Mouse (Mus musculus) lung, embryonic 14.5 days (tissue): ENCODE data around the gene Smc5. TPM values are rescaled to one million over a fixed set of nuclear protein-coding genes. Genes with fewer than 3 reads are reported as not detected.

Source experiments
- ATAC-seq: fragments of 200-750 bp; cut with Nextera tagmentation; 2 replicates; pipeline ENCODE4 v1.8.0; 2017; ENCODE audit warnings: mild to moderate bottlenecking, moderate TSS enrichment, moderate library complexity; ENCODE audit not compliant: insufficient read depth
- DNase-seq: peaks from one replicate; pipeline ENCODE4 v3.0.0-alpha.2; 2015
- H3K27ac ChIP-seq: fragments of 300-500 bp; sonication (generic); 2 replicates; pipeline ENCODE4 v1.5.1; 2014; ENCODE audit warnings: low read depth, mild to moderate bottlenecking, moderate library complexity
- H3K27me3 ChIP-seq: fragments of 300-500 bp; sonication (generic); 2 replicates; pipeline ENCODE4 v1.6.1; 2014; ENCODE audit warnings: low read length, control low read depth; ENCODE audit not compliant: insufficient read depth
- H3K36me3 ChIP-seq: fragments of 300-500 bp; sonication (generic); 2 replicates; pipeline ENCODE4 v1.6.1; 2014; ENCODE audit warnings: control low read depth; ENCODE audit not compliant: insufficient read depth
- H3K4me1 ChIP-seq: fragments of 300-500 bp; sonication (generic); 2 replicates; pipeline ENCODE4 v1.6.1; 2014; ENCODE audit warnings: antibody characterized with exemption, control low read depth; ENCODE audit not compliant: insufficient read depth
- H3K4me2 ChIP-seq: fragments of 300-500 bp; sonication (generic); 2 replicates; pipeline ENCODE4 v1.6.1; 2014; ENCODE audit warnings: mild to moderate bottlenecking
- H3K4me3 ChIP-seq: fragments of 300-500 bp; sonication (generic); 2 replicates; pipeline ENCODE4 v1.5.1; 2014; ENCODE audit warnings: low read depth, low read length
- H3K9ac ChIP-seq: fragments of 300-500 bp; sonication (generic); 2 replicates; pipeline ENCODE4 v1.6.1; 2014
- H3K9me3 ChIP-seq: fragments of 300-500 bp; sonication (generic); 2 replicates; pipeline ENCODE4 v1.6.1; 2016; ENCODE audit warnings: low read depth, low read length, control low read depth
- CTCF ChIP-seq: IDR thresholded peaks from 2 replicates; pipeline ENCODE4 v1.5.1; 2016; ENCODE audit warnings: antibody characterized with exemption, low read depth
- WGBS: fragments of 180-500 bp; shearing (Covaris S2); extraction: QIAGEN DNeasy Blood & Tissue Kit; methylation state at CpG from one replicate; pipeline ENCODE4 v1.1.7; 2014; 5-methylcytosine and 5-hydroxymethylcytosine counted together
- polyA plus RNA-seq: library from polyadenylated mRNA; unstranded; fragments of >200 nt; fragmentation: Nextera tagmentation; extraction: Ambion mirVana; gene quantifications from 2 replicates; pipeline ENCODE4 v1.2.1, GENCODE M21; 2014

The Smc5 gene
- polyA plus RNA-seq, 1 experiment from 2014 or later = 38.9 TPM

- WGBS = 65% methylated on average over 3 of the region's 3 CpGs
- no peak overlapping the region for H3K27ac ChIP-seq
Measured at GRCm38 (mm10) chr19:23175090-23175489, 98.6 kb downstream of the Smc5 start.

GRCm38 (mm10) chr19:23171136-23171535 is 102.6 kb downstream of the Smc5 start:
- no peak for DNase-seq

More at GRCm38 (mm10) chr19:23175090-23175489, 98.6 kb downstream of the Smc5 start:
- no peak for TF ChIP-seq CTCF
- H3K4me3 ChIP-seq = no peak overlapping the region
- H3K9me3 ChIP-seq = no peaks in the 10 kb centered on the region
- no peak overlapping the region for H3K9ac ChIP-seq
- no peak for DNase-seq
- no peak for ATAC-seq
- no peaks in the 10 kb centered on the region for H3K36me3 ChIP-seq
- no peaks in the 10 kb centered on the region for H3K27me3 ChIP-seq
- no peaks in the 10 kb centered on the region for H3K4me1 ChIP-seq
- no peak overlapping the region for H3K4me2 ChIP-seq

GRCm38 (mm10) chr19:23170476-23170875 is 103.2 kb downstream of the Smc5 start:
- WGBS = 74% methylated on average over 5 of the region's 5 CpGs
- H3K4me2 ChIP-seq = no peak overlapping the region
- H3K9ac ChIP-seq = no peak overlapping the region

More at GRCm38 (mm10) chr19:23171136-23171535, 102.6 kb downstream of the Smc5 start:
- Histone ChIP-seq H3K4me2 (no peak overlapping the region), H3K4me1 (no peaks in the 10 kb centered on the region), H3K27me3 (no peaks in the 10 kb centered on the region), H3K9ac (no peak overlapping the region), H3K36me3 (no peaks in the 10 kb centered on the region), H3K9me3 (no peaks in the 10 kb centered on the region), H3K27ac (no peak overlapping the region), H3K4me3 (no peak overlapping the region)
- TF ChIP-seq CTCF = no peak
- 91% methylated on average over 2 of the region's 2 CpGs for WGBS
- ATAC-seq = no peak

GRCm38 (mm10) chr19:23169659-23170050 is 104.0 kb downstream of the Smc5 start:
- Histone ChIP-seq H3K4me1 (no peaks in the 10 kb centered on the region), H3K4me2 (no peak overlapping the region), H3K4me3 (no peak overlapping the region), H3K36me3 (no peaks in the 10 kb centered on the region), H3K9me3 (no peaks in the 10 kb centered on the region), H3K9ac (no peak overlapping the region), H3K27ac (no peak overlapping the region), H3K27me3 (no peaks in the 10 kb centered on the region)
- WGBS = 91% methylated on average over 2 of the region's 2 CpGs
- DNase-seq = no peak
- ATAC-seq = no peak
- TF ChIP-seq CTCF = no peak

More at GRCm38 (mm10) chr19:23170476-23170875, 103.2 kb downstream of the Smc5 start:
- Histone ChIP-seq H3K36me3 (no peaks in the 10 kb centered on the region), H3K4me3 (no peak overlapping the region), H3K27ac (no peak overlapping the region), H3K27me3 (no peaks in the 10 kb centered on the region), H3K9me3 (no peaks in the 10 kb centered on the region), H3K4me1 (no peaks in the 10 kb centered on the region)
- no peak for ATAC-seq
- no peak for TF ChIP-seq CTCF
- no peak for DNase-seq

DNA sequence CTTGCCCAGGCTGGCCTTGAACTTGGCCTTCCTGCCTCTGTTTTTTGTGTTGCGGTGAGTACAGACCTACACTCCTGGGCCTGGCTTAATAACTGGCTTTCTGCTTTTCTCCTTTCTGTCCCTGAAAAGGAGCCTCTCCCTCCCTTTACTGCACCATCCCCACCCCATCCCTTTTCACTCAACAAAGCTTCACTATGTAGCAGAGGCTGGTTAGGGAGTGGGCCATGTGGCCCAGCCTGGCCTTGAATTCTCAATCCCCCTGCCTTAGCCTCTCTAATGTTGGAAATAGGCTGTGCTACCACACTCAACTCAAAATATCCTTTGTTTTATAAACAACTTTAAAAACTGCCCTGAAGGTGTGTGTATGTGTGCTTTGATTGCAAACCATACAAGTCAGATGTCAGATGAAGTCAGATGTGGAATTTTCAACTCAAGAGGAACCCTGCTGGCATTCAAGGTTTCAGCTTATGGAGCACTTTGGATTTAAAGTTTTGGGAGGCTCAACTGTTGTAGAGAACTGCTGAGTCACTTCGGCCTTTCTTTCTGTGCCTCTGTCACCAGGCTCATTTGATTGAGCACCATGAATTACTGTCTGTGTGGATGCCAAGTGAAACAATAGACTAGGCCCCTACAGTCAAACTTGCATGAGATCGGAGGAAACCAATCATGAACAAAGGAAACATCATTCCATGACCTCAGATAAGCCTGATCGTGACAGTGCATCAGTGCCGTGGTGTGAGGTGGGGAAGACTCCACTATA is 104.6 kb downstream of the Smc5 start:
- H3K4me2 ChIP-seq = no peak overlapping the region
- WGBS = 78% methylated on average over 5 of the region's 5 CpGs
- H3K36me3 ChIP-seq = no peaks in the 10 kb centered on the region
- no peak overlapping the region for H3K27ac ChIP-seq
- DNase-seq = no peak
- no peaks in the 10 kb centered on the region for H3K9me3 ChIP-seq
- no peak for TF ChIP-seq CTCF
- no peak overlapping the region for H3K4me3 ChIP-seq
- no peak overlapping the region for H3K9ac ChIP-seq
- ATAC-seq = no peak
- no peaks in the 10 kb centered on the region for H3K27me3 ChIP-seq
- H3K4me1 ChIP-seq = no peaks in the 10 kb centered on the region

GRCm38 (mm10) chr19:23166550-23167284 is 107.0 kb downstream of the Smc5 start:
- Histone ChIP-seq H3K4me1 (no peaks in the 10 kb centered on the region), H3K4me2 (no peak overlapping the region), H3K9ac (no peak overlapping the region), H3K4me3 (no peak overlapping the region), H3K27me3 (no peaks in the 10 kb centered on the region), H3K27ac (no peak overlapping the region), H3K36me3 (no peaks in the 10 kb centered on the region), H3K9me3 (no peaks in the 10 kb centered on the region)
- TF ChIP-seq CTCF = no peak
- no peak for DNase-seq
- 68% methylated on average over 11 of the region's 11 CpGs for WGBS
- ATAC-seq = no peak

DNA sequence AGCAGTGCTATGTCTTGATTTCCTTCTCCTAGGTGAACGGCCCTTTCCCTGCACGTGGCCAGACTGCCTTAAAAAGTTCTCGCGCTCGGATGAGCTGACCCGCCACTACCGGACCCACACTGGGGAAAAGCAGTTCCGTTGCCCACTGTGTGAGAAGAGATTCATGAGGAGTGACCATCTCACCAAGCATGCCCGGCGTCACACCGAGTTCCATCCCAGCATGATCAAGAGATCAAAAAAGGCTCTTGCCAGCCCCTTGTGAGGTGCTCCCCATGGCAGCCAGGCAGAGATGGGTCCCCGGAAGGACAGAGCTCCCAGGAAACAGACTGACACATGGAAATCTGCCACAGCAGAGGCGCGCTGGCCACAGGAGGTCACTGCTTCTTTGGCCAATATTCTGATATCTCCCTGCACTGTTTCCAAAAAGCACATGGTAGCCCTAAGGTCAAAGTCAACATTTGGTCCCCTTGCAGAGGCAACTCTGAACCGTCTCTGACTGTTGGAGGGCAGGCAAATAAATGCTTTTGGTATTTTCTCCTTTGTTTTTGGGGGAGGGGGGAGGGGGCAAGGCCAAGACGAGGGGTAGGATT is 109.0 kb downstream of the Smc5 start:
- Histone ChIP-seq H3K36me3 (no peaks in the 10 kb centered on the region), H3K4me2 (no peak overlapping the region), H3K27me3 (no peaks in the 10 kb centered on the region), H3K4me3 (no peak overlapping the region), H3K9me3 (no peaks in the 10 kb centered on the region), H3K4me1 (no peaks in the 10 kb centered on the region), H3K9ac (no peak overlapping the region), H3K27ac (no peak overlapping the region)
- DNase-seq = no peak
- no peak for TF ChIP-seq CTCF
- 86% methylated on average over 13 of the region's 16 CpGs for WGBS
- ATAC-seq = no peak
